Mouse (Mus musculus) regulatory T cell (primary cell): ENCODE measurements around the gene Dgkq.

Source experiments
- in situ Hi-C: fragments of 300-600 bp; cut with MboI, MseI; formaldehyde crosslinking; loops from one replicate; pipeline ENCODE4 v1.15.1; 2025; ENCODE audit warnings: high pct_unique_total_duplicates

Dgkq gene

GRCm38 (mm10) chr5:108610426-108610825 is 59.0 kb downstream of the Dgkq start:
- in situ Hi-C loops: loop anchor here (25.0 kb wide), 1 partner anchor 1702 kb away; no protein-coding TSS in a partner anchor

- in situ Hi-C loops: loop anchor here (25.0 kb wide), 1 partner anchor 1710 kb away; no protein-coding TSS in a partner anchor
Observed at GRCm38 (mm10) chr5:108602537-108602936, 66.9 kb downstream of the Dgkq start.

GRCm38 (mm10) chr5:108599923-108600322 is 69.5 kb downstream of the Dgkq start:
- in situ Hi-C loops: loop anchor here (25.0 kb wide), 1 partner anchor 1712 kb away; no protein-coding TSS in a partner anchor
